Mouse (Mus musculus): ENCODE data around the gene Fh1.

Gene Fh1

DNA sequence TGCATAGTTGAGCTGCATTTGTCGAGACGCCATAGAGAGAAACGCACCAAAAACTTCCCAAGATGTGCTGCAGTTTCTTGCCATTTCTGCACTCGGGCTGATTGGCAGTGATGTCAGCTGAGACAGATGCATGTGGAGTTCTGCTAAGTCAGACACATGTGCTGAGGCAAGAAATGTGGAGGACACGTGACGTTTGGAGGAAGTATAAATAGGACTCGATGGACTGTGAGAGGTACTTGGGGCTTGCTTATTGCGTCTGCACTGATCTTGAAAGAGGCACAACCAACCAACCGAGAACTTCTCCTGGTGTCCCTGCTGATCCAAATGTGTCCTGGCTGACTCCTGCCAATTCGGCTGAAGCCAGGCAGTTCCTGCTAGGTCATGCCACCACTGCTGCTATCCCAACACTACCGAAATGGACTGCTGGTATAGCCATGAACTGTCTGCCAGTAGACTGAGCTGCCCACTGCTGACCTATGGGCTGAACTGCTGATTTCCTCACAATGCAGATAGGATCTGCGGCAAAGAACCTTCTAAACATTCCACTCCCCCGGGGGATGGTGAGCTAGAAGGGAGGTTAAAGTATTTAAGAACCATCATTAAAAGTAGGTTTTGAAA is 5.5 kb downstream of the Fh1 start, which contains the start of gene Kmo:
Kmo (plus strand) TSS at position 568 of the 618 bp plus-strand sequence.
- no peak for DNase-seq

DNA sequence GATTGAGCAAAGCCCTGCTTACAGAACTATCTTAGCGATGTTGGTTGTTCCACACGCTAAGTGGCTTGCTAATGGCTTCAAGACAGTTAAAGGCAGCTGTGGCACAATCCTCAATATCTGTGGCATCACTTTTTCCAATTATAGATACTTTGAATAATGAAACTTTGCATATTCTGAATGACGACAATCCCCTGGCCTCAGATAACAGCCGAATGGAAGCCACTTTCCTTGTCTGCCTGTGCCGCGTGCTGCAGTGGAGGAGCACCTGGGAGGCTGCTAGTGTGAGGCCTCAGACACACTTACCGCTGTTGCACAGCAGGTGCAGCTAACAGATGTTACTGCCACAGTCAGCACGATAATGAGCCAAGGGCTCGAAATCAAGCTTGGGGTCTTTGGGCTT is 10.4 kb downstream of the Fh1 start:
- no peak for DNase-seq

DNA sequence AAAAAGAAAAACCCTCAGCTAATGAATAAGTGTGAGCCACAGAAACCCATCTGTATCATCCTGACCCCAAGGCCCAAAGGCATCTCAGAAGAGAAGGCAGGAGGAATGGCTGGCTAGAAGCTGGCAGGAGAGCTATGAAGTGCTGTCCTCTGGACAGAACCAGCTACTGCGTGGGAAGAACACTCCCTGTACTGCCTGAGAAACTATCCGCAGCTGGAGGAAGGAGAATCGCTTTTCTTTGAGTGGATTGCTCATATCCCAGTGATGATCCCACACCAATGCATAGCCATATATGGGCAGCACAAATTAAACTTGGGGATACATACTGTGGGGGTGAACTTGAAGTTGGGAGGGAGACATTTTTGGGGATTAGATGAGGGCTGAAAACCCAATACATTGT is 16.7 kb downstream of the Fh1 start:
- no peak for DNase-seq

DNA sequence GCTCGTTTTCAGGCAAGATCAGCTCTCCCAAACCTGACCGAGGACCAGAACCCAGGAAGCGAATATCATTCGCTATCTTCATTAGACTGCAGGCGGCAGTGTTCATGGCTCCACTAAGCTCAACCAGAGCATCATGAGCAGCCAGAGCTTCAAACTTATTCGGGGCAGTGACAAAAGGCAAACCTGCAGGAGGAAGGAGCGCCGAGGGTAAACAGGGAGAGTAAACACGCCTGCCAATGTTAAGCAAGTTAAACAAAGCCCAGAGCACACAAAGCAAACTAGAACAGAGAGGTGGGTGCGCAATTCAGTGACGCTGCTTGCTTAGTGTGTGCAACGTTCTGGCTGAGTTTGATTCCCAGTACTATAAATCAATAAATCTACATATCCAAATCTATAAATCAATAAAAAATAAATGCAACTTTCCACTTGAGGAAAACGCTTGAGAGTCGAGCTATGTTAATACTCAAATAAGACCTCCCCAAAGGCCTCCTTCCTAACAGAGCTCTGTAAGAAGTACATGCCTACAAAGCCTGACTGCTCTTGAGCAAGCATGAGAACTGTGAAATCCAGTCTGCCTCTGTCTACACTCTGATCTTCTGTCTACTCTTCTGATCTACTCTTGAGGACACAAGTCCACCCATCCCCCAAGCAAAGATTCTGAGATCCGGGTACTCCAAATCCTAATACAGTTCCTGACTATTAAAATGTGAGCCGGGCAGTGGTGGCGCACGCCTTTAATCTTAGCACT is 17.4 kb downstream of the Fh1 start:
- no peak for DNase-seq

DNA sequence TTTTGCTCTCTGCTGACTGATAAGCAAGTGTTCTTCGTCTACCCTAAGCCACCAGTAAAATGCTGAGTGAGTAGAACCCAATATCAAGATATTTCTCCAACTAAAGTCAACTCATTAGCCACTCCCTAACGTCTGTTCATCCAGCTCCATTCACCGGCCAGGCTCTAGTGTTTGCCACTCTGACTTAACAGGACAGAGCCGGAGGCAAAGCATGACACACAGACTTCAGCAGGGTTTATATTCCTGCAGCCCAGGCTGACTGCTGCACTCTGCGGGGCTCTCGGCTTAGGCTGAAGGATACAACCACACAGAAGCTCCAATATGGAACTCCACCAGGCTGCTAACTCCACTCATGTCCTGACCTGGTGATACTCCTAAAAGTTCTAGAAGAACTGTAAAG is 18.1 kb downstream of the Fh1 start:
- no peak for DNase-seq

DNA sequence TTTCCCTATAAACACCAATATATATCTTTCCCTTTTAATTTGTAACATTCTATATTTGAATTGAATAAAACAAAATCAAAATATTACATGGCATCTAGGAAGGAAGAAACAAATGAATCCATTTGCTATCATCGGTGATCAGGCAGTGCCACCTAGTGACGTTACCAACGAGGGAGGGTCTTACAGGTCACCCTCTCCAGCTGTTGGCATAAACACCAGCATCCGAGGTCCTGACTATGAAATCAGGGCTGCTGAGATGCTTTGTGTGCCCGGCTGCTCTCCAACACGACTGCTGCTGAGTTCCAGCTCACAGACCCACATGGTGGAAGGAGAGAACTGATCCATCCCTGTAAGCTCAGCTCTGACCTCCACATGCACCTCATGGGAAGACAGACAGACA is 22.0 kb downstream of the Fh1 start:
- DNase-seq, result no peak

DNA sequence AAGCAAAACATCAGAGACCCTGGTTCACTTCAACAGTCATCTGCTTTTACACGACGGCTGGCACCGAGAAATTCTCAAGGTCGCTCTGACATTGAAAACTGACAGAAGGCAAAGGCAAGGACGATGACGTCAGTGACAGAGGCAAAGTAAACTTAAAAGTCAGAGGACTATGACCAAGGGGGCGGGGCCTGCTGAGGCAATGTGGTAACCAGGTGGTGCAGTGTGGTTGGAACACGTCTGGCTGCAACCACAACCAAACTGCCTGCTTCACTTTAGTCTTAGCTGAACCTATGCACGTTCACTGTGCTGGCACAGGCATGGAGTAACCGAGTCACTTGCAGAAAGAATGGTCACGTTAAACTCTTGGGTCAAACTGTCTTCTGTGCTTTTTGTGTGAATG is 23.2 kb downstream of the Fh1 start:
- no peak for DNase-seq

DNA sequence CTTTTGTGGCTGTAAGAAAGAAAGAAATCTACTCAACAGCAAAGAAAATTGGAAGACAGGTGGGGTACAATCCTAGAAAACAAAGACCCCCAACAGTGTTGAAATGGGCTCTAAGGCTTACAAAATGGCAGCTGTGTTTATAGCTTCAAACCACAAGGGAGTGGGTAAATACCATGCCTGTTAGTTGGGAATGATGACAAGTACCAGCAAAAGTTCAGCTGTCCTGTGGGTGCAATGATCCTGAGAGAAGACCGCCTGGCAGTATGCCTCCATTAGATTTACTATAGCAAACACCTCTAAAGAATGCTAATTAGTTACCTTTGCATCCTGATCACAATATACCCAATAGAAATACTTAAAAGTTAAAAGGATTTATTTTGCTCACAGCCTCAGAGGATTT is 32.6 kb downstream of the Fh1 start:
- no peak for DNase-seq

DNA sequence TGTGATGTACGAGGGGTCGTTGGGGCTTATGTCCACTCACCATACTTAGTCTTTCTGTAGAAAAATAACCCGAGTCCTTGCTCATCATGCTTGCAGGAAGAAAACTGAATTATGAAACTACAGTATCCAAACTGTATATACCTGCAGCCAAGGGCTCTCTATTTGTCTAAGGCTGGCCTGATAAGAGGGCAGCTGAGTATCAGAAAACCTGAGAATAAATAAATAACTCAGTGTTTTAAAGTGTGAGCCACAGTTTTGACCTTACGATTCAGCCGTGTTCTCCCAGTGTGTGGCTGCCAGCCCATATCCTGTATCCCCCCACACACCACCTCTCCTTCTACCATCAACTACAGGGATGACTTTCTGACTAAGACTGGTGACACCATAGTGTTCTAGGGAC is 38.8 kb downstream of the Fh1 start:
- DNase-seq, result no peak

DNA sequence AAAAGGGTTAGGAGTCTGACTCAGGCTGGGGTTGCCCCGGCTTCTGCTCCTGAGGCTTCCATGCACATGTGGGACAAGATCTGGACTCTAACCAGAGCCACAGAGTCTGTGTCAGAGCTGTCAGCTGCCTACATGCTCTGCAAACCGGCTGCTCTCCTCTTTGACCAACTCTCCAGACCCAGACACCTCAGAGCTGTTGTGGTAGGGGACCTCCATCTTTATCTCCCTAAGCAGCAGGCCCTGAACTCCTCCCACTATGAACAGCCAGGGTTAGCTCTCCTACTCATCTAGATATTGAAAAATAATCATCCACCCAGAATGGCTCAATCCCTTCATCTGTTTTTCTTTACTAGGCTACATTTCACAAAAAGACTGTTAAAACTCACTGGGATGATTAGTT is 40.2 kb downstream of the Fh1 start:
- no peak for DNase-seq

DNA sequence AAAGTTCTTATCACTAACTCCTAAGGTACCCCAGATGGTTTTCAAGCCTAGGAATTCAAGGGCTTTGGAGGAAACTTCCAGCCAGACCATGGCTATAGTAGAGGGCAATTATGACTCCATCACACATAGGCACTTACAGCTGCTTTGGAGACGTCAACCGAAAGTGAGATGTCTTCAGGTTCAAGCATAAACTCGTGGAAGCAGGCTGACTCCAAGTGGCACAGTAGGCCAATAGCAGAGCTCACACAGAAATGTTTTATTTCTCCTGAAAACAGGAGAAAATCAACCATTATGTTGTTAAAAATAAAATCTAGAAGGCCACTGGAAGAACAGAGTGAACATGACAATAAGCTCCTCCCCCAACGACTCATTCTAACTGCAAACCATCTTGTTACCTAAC is 42.6 kb downstream of the Fh1 start:
- no peak for DNase-seq

DNA sequence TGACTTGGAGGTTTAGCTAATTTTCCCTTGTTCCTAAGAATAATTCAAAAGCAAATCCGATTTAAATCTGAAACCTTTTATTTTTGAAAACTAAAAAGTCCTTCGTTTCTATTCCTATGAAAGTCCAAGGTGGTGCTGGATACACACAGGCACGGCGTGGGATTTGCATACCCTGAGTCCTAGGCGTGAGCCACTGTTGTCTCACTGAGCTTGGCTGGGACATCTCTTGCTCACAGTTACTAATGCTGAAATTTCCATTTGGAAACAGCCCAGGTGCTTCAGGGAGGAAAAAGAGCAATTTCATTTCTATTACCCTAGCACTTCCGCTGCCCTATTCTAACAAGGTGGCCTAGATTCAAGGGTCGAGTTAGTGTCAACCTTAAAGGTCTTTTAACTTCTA is 45.1 kb downstream of the Fh1 start:
- DNase-seq, result no peak

DNA sequence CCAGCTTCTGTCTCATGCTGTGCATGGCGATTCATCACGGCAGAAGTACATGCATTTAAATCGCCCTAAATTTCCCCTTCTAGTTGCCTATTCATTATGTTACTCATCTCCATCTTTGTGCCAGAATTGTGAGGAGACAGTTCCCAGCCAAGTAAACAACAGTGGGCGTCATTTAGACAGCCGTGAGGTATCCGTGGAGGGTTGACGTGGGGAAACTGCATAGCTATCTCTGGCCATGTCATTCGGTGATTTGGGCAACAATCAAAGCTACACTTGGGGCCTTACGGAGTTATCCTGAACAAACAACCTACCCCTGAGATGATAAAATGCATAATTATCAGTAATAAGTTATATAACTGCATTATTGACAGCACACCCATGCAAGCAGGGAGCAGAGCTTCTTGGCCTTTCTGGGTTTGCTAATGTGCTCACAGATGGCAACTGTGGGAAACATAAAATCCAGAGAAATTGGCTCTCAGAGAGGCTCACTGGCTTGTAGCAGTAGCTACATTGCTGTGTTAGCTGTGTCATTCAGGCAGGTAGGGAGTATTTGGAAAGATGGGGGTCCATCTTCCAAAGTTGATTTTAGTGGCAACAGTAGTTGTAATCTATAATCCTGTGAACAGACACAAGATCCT is 45.7 kb downstream of the Fh1 start:
- no peak for DNase-seq

DNA sequence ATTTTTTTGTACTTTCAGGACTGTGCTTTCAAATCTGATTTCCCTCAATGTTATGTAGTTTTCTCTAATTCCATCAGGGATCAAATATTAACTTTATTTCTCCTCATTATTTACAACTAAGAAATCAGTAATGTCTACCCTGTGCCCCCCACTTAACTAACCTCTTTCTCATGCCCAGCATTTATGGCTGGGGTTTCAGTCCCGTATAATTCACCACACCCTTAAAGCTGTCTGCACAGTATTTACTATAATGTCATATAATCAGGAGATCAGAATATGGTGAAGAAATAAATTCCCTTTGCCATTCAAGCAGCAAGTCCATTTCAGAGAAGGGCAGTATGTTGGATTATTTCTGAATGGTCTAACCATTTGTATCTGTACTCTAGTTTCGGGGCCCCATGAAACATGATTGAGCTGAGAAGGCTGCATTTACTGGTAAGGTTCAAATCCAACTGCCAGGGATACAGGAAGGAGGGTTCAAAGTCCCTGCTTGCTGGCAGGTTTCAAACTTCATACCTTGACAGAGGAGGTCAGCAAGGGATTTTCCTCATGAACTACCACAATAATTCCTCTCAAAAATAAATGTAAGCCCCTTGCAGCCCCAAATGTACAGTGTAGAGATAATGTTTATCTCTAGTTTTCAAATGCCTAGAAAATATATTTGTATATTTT is 46.9 kb downstream of the Fh1 start:
- no peak for DNase-seq

DNA sequence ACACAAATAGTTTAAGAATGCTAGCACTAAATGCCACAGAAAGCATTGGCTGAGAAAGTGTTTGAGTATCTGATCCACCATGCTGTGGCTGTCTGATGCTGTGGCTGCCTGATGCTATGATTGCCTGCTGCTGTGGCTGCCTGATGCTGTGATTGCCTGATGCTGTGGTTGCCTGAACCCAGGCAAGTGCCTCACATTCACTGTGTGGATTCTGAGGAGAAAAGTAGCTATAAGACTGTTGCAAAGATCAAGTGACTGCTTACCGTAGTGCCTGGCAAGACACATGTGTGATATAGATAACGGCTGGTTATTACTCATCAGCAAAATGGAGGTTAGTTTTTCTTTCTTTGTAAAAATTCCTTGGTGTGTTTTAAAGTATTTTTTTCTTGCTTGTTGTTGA is 51.3 kb downstream of the Fh1 start:
- no peak for DNase-seq

DNA sequence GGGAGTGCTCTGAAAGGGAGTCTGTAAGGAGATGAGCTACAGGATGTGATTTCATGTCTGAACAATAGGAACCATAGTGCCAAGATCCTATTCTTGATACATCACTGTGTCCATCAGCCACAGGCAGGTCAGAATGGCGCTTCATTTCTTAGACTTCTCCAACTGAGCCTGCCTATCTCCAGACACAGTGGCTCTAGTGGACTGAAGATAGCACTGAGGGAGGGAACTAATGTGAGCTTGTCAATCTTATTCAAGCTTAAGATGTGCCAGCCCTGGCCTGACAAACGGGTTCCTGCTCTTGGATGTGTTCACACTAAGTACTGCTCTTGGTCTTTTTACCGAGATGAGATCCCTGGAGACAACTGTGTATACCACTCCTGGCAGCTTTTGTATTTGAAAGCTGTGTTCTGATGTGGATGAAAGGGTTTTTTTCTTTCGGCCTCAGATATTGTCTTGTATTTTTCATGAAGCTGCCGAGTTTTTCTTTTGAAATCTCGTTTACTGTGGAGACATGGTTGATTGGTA is 59.8 kb downstream of the Fh1 start:
- no peak for DNase-seq

DNA sequence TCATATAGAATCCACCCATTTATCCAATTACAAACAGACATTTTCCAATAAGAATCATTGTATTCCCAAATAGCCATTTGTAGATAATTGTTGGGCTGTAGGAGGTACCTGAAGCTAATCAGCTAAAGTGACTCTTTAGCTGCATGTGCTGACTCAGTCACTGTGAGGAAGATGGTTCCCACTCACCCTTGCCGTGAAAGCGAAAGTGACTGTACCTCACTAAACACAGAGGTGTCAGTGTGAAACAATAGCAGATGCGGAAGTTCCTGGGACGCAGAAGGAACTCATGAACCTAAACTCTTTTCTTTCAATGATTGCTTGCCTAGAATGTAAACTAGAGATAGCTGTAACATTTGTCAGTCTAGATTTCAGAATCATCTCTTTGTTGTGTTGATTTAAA is 61.1 kb downstream of the Fh1 start:
- DNase-seq, result no peak

DNA sequence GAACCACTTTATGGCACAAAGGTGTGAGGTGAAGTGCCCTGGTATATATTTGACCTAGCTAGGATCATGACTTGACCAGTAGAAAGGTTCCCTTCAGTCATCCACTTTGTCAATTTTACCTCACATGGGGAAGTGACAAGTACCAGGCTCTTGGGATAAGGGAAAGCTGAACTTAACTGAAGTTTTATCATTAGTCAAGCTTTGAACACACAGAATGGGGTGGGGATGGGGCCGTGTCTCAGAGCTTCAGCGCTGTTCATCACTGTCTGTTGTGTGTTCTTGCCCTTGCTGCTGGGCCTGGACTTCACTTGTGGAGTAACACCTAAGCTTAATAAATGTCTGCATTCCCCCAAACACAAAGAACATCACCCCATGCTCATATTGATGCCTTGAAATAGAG is 63.1 kb downstream of the Fh1 start:
- no peak for DNase-seq

DNA sequence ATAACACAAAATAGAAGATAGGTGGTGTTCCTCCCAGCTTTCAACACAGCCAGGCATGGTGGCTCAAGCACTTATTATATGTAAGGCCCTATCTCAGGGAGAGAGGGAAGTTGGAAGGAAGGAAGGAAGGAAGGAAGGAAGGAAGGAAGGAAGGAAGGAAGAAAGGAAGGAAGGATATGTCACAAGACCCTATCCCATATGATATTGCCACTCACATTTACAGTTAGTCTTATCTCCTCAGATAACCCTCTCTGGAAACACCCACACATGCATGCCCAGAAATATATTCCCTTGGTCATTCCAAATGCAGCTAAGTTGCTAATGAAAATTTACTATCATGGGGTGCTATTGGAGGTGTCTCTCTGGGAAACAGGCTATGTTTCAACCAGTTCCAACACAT is 63.6 kb downstream of the Fh1 start:
- DNase-seq, result no peak

DNA sequence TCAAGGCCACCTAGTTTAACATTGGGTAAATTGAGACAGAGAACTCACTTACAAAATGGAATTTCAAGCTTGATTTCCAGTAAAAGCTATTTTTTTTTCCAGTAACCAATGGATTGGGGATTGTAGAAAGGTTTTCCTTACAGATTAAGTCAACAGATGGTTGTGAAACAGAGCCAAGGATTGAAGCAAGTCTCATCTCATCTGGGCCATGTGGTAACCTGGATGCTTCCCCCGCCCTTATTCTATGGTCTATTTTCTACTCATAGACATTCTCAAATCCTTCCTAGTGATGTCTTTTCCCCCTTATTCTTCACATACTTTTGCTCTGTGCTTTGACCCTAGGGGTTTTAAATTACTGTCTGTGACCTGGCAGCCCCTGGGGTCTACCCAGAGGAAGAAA is 70.8 kb downstream of the Fh1 start:
- DNase-seq, result no peak

DNA sequence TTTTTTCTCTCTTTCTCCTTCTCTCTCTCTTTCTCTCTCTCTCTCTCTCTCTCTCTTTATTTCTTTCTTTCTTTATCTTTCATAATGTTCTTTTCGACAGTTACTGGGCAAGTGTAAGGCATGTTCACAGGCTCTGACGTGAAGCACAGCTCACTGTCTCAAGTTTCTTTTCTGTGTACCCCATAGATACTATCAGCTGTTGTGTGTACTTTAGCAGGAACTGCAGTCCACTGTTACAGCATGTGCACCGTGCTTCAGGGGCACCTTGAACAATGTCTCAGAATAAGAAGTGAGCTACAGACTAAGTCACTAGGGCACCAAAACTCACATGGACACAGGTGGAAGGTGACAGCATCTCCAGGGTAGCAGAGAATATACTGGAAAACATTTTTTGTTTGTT is 73.0 kb downstream of the Fh1 start:
- no peak for DNase-seq

DNA sequence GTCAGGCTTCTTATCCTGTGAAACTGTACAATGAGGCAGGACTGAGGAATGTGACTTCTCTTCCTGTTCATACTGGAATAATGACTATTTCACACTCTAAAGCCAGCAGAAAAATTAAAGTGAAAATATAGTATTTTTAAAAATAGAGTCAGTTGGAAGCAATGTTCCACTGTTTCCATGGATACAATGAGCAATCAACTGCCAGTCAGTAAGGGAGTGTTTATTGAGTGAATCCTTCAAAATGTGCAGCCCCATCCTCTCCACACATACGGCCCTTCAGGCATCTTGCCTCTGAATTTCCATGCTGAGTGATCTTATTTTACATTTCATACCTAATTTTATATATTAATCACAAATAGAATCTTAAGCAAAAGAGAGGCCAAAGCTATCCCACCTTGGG is 74.8 kb downstream of the Fh1 start:
- DNase-seq, result no peak
